Mouse (Mus musculus): ENCODE data around the gene Bicral.

GRCm38 (mm10) chr17:46857903-46858748, at the start of gene Bicral:
- no peak for TF ChIP-seq CTCF (conservative IDR thresholded peaks at IDR 0.05; ENCODE audit: insufficient read depth, insufficient read length, low read depth, low read length)
- no peak for TF ChIP-seq POLR2A (IDR thresholded peaks at IDR 0.05; ENCODE audit: low read depth, low read length)
